Mouse (Mus musculus) embryonic fibroblast, embryonic 13.5 days (primary cell): ENCODE results near the gene Myl6.

Experiments used
- CTCF ChIP-seq: IDR thresholded peaks from 2 replicates; pipeline ENCODE4 v1.5.1; 2011; ENCODE audit warnings: mild to moderate bottlenecking, control low read depth, low read length, moderate library complexity, borderline replicate concordance; ENCODE audit not compliant: insufficient read depth
- POLR2A ChIP-seq: IDR thresholded peaks from 2 replicates; pipeline ENCODE4 v1.6.1; 2011; ENCODE audit warnings: low read depth, mild to moderate bottlenecking, control low read depth, low read length, moderate library complexity

DNA sequence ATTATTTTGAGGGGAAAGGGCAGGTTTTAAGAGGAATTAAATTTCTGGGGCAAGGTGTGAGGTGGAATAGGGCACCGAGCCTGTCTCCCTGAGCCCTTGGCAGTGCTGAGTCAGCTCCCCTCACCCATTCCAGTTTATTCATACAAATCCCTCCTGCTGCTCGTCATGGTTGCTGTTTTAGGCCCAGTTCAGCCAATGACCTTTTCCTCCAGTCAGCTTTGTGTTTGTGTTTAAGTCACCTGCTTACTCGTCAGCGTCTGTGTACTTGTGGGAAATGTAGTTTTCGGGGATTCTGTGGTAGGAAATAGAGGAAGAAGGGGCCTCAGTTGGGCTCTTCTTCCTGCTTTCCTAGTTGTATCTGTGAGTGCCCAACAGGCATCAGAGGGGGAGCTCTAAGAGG, 4.6 kb downstream of the Myl6 start:
- TF ChIP-seq CTCF, result no peak
- TF ChIP-seq POLR2A, result no peak
